Mouse (Mus musculus) hindbrain, embryonic 15.5 days (tissue): ENCODE results near the gene Btnl10. TPM values are rescaled to one million over a fixed set of nuclear protein-coding genes. Genes with fewer than 3 reads are reported as not detected.
A peak's percentile ranks its signal among the peaks of the same experiment; 100 is the strongest.
"Not testable (repeated sequence)": the region's sequence is repeated elsewhere in the genome, so short reads cannot be mapped to it uniquely, and the experiment has no call there.

Experiments
- ATAC-seq: fragments of 200-750 bp; cut with Nextera tagmentation; 2 replicates; pipeline ENCODE4 v1.8.0; 2017; ENCODE audit warnings: low read depth, moderate number of reproducible peaks, moderate TSS enrichment; ENCODE audit not compliant: low FRiP score
- H3K27ac ChIP-seq: fragments of 300-500 bp; sonication (generic); replicated peaks from 2 replicates; pipeline ENCODE4 v1.5.1; 2015; ENCODE audit warnings: mild to moderate bottlenecking, inconsistent platforms
- H3K27me3 ChIP-seq: fragments of 300-500 bp; sonication (generic); 2 replicates; pipeline ENCODE4 v1.6.1; 2015; ENCODE audit warnings: control low read depth, inconsistent platforms
- H3K36me3 ChIP-seq: fragments of 300-500 bp; sonication (generic); 2 replicates; pipeline ENCODE4 v1.6.1; 2015; ENCODE audit warnings: control low read depth, inconsistent platforms
- H3K4me1 ChIP-seq: fragments of 300-500 bp; sonication (generic); replicated peaks from 2 replicates; pipeline ENCODE4 v1.6.1; 2015; ENCODE audit warnings: control low read depth, inconsistent platforms
- H3K4me2 ChIP-seq: fragments of 300-500 bp; sonication (generic); 2 replicates; pipeline ENCODE4 v1.6.1; 2015; ENCODE audit warnings: moderate library complexity, mild to moderate bottlenecking, inconsistent platforms
- H3K4me3 ChIP-seq: fragments of 300-500 bp; sonication (generic); 2 replicates; pipeline ENCODE4 v1.5.1; 2015; ENCODE audit warnings: mild to moderate bottlenecking, inconsistent platforms
- H3K9ac ChIP-seq: fragments of 300-500 bp; sonication (generic); 2 replicates; pipeline ENCODE4 v1.6.1; 2015; ENCODE audit warnings: inconsistent platforms
- H3K9me3 ChIP-seq: fragments of 300-500 bp; sonication (generic); 2 replicates; pipeline ENCODE4 v1.6.1; 2016; ENCODE audit warnings: control low read depth, inconsistent platforms
- WGBS: fragments of 180-500 bp; shearing (Covaris S2); methylation state at CpG from one replicate; pipeline ENCODE4 v1.1.7; 2015; 5-methylcytosine and 5-hydroxymethylcytosine counted together
- polyA plus RNA-seq: library from polyadenylated mRNA; unstranded; fragments of >200 nt; fragmentation: Nextera tagmentation; extraction: Ambion mirVana; gene quantifications from 2 replicates; pipeline ENCODE4 v1.2.1, GENCODE M21; 2015

Btnl10 gene
- polyA plus RNA-seq, 1 experiment from 2014 or later, result not detected

DNA sequence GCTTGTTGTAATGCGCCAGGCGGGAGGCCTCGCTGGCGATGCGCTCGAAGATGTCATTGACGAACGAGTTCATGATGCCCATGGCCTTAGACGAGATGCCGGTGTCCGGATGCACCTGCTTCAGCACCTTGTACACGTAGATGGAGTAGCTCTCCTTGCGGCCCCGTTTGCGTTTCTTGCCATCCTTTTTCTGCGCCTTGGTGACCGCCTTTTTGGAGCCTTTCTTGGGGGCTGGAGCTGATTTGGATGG lies 36.4 kb downstream of the Btnl10 start:
- not testable (repeated sequence) for H3K27me3 ChIP-seq, H3K9me3 ChIP-seq, H3K36me3 ChIP-seq, ATAC-seq
- Histone ChIP-seq H3K9ac (peak overlapping the region; percentile 92), H3K27ac (peak overlapping the region; percentile 100), H3K4me3 (peak overlapping the region; percentile 76), H3K4me2 (peak overlapping the region; percentile 80), H3K4me1 (peaks cover 54% of the 10 kb centered on the region)
- WGBS, result 2% methylated on average over 17 of the region's 17 CpGs

DNA sequence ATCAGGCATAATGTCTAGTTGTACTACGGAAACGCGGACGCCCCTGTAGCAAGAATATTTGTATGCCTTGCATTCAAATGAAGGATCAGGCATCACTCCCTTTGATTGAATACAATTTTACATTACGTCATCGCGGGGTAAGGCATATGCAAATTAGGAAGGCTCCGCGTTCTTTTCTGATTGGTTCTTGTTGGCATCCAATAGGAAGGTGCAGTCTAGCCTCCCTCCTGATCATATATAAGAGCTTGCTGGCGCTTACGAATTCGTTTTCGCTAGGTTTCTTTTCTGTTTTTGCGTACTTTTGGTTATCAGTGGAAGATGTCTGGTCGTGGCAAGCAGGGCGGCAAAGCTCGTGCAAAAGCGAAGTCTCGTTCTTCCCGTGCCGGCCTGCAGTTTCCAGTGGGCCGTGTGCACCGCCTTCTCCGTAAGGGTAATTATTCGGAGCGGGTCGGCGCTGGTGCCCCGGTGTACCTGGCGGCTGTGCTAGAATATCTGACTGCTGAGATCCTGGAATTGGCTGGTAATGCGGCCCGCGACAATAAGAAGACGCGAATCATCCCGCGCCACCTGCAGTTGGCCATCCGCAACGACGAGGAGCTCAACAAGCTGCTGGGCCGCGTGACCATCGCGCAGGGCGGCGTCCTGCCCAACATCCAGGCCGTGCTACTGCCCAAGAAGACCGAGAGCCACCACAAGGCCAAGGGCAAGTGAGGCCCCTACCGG lies 36.9 kb downstream of the Btnl10 start, which contains the start of the genes Hist3h2a and Trim17:
Hist3h2a (plus strand) TSS at position 266 of the 723 bp plus-strand sequence.
Trim17 (plus strand) TSS at position 266 of the 723 bp plus-strand sequence.
- WGBS, result under 1% methylated on average over 49 of the region's 49 CpGs
- H3K4me3 ChIP-seq, result peak within 1 kb of the TSS; percentile 76
- H3K4me1 ChIP-seq, result peaks cover 59% of the 10 kb centered on the region
- ATAC-seq, result peak; percentile 93
- peak within 1 kb of the TSS; percentile 100 for H3K27ac ChIP-seq
- H3K4me2 ChIP-seq, result peak within 1 kb of the TSS; percentile 80
- no peaks in the 10 kb centered on the region for H3K27me3 ChIP-seq
- peak within 1 kb of the TSS; percentile 92 for H3K9ac ChIP-seq
- no peaks in the 10 kb centered on the region for H3K36me3 ChIP-seq
- no peaks in the 10 kb centered on the region for H3K9me3 ChIP-seq

DNA sequence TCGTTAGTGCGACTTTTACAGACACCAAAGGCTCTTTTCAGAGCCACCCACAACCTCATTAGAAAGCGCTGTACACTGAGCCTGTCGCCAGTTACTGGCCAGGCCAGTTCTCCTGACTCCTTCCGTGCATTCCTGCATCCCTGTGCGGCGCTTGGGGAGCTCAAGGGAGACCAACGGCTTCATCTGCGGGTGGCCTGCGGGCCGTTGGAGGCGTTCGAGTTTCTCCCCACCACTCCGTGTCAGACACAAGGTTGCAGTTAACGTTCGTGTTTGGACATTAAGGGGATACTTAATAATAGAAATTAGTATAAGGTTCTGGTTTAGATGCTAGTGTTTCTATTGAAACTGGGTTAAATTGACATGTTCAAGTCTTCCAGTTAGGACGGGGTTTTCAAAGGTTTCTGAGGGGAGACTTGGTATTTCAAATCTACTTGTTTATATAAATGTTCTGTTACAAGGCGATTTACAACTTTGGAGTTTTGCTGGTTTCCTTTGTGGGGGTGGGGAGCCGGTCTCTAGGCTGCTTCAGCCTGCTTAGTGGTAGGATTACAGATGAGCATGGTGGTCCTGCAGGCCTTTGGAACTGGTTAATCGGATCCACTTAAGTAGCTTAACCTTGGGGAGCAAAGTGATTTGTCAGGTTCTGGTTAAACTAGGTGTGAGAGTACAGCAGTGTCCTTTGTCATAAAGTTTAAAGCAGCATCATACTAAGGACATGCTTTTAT lies 37.6 kb downstream of the Btnl10 start:
- H3K9me3 ChIP-seq, result no peaks in the 10 kb centered on the region
- H3K27ac ChIP-seq, result peak overlapping the region; percentile 100
- WGBS, result under 1% methylated on average over 20 of the region's 20 CpGs
- peak overlapping the region; percentile 92 for H3K9ac ChIP-seq
- H3K4me2 ChIP-seq, result peak overlapping the region; percentile 80
- no peaks in the 10 kb centered on the region for H3K27me3 ChIP-seq
- ATAC-seq, result 0 out of 2 replicates have a peak, but pooled peaks have one; percentile 14
- H3K4me3 ChIP-seq, result peak overlapping the region; percentile 76
- H3K36me3 ChIP-seq, result no peaks in the 10 kb centered on the region
- peaks cover 62% of the 10 kb centered on the region for H3K4me1 ChIP-seq

DNA sequence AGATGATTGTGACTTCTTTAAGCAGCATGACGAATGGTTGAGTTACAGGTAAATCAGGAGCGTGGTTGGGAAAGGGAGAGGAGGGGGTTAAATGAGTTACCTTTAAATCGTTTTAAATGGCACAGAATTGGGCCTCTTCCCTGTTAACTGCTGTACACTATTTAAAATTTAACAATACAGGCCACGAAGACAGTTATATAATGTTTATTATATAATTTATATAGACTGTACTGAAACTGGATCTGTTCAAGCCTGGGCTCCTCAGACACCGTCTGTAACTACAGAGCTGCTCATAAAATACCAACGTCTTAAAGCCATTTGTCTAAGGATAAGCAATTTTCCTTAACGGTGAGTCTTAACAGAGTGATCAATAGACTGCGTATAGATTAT lies 38.2 kb downstream of the Btnl10 start:
- Histone ChIP-seq H3K4me2 (peak overlapping the region; percentile 80), H3K9ac (peak overlapping the region; percentile 92), H3K36me3 (no peaks in the 10 kb centered on the region), H3K4me1 (peaks cover 59% of the 10 kb centered on the region), H3K27me3 (no peaks in the 10 kb centered on the region), H3K9me3 (no peaks in the 10 kb centered on the region), H3K4me3 (peak overlapping the region; percentile 76), H3K27ac (peak overlapping the region; percentile 100)
- no peak for ATAC-seq
- 21% methylated on average over 8 of the region's 8 CpGs for WGBS

DNA sequence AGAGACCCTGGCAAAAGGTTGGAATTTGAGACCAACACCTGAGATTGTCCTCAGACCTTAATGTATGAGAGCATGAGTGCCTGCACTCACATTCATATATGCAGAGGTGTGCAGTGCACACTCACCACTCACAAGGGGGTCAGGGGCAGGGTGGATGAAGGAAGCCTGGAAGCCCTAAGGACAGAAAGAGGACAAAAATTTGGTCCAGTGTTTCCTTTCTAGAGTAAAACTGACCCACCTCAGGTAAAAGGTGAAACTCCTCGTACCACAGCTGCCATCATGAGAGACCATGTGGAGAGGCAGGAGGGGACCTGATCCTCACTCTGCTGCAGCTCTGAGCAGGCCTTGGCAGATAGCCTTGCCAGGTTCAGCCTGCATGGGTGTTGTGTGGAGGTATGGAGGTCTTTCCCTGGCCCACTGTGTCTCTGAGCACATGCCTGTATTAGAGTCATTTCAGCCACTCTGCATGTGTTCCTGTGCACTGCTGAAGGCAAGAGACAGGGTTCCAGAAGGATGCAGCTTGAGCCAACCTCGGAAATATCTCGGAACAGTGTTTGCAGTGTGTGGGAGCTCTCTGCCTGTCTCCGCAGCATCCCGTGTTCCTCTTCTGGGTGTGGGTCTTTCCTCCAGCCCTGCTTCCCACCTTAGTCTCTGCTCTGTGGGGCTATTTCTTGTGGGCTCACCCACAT lies 39.7 kb downstream of the Btnl10 start:
- Histone ChIP-seq H3K27me3 (no peaks in the 10 kb centered on the region), H3K27ac (no peak overlapping the region), H3K9me3 (no peaks in the 10 kb centered on the region), H3K4me3 (peak overlapping the region; percentile 76), H3K4me2 (peak overlapping the region; percentile 80), H3K4me1 (peaks cover 44% of the 10 kb centered on the region), H3K36me3 (no peaks in the 10 kb centered on the region), H3K9ac (peak overlapping the region; percentile 92)
- WGBS, result 79% methylated on average over 5 of the region's 5 CpGs
- ATAC-seq, result no peak

DNA sequence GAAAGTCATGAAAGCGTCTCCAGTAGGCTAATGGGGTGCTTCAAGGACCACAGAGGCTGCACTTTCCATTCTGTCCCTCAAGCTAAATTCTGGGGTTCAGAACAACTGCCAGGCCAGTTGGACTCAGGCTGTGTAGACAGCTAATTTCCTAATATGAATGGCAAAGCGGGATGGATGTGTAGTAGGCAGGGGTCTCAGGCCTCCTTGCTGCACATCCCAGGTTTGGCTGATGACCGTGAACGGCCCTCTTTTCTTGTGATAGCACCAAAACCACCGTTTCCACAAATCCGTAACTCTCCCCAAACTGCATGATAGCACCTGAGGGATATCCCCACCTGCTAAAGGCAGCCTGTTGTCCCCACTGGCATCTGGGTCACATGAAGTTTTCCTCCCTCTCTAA lies 40.8 kb downstream of the Btnl10 start:
- H3K27me3 ChIP-seq, result no peaks in the 10 kb centered on the region
- peaks cover 39% of the 10 kb centered on the region for H3K4me1 ChIP-seq
- no peaks in the 10 kb centered on the region for H3K36me3 ChIP-seq
- no peak for ATAC-seq
- H3K4me3 ChIP-seq, result no peak overlapping the region
- H3K9me3 ChIP-seq, result no peaks in the 10 kb centered on the region
- WGBS, result 87% methylated on average over 6 of the region's 6 CpGs
- H3K9ac ChIP-seq, result no peak overlapping the region
- peak overlapping the region; percentile 80 for H3K4me2 ChIP-seq
- H3K27ac ChIP-seq, result no peak overlapping the region

DNA sequence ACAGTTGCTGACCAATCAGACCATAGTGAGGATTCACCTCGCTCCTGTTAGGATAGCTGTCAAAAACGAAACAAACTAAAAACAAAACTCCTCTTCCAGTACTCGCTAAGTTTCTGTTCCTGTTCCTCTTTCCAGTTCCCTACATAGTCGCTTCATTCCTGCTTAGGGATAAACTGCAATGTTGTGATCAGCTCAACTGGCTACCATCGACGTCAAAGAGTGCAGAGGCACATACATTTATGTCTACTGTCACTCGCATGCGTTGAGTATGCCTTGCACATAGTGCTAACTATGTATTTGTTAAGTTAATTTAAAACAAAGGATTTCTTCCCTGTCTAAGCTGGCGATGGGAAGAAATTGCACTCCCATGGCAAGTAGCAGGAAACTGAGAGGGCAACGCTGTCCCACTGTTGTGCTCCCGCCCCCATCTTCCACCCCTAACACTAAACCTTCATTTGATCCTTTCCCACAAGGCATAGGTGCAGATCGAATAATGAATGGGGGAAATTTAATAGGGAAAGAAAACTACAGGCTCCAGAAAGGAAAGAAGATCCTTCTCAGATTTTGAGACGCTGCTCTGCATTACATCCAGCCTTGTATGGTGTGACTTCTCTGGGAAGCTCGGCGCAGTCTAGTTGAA lies 41.6 kb downstream of the Btnl10 start:
- no peaks in the 10 kb centered on the region for H3K9me3 ChIP-seq
- ATAC-seq, result no peak
- peak overlapping the region; percentile 87 for H3K27ac ChIP-seq
- H3K9ac ChIP-seq, result peak overlapping the region; percentile 70; the same call in 1 of the 2 replicates
- H3K4me2 ChIP-seq, result peak overlapping the region; percentile 80
- H3K4me3 ChIP-seq, result peak overlapping the region; percentile 55
- WGBS, result 33% methylated on average over 15 of the region's 15 CpGs
- H3K36me3 ChIP-seq, result no peaks in the 10 kb centered on the region
- H3K27me3 ChIP-seq, result no peaks in the 10 kb centered on the region
- H3K4me1 ChIP-seq, result peaks cover 39% of the 10 kb centered on the region

DNA sequence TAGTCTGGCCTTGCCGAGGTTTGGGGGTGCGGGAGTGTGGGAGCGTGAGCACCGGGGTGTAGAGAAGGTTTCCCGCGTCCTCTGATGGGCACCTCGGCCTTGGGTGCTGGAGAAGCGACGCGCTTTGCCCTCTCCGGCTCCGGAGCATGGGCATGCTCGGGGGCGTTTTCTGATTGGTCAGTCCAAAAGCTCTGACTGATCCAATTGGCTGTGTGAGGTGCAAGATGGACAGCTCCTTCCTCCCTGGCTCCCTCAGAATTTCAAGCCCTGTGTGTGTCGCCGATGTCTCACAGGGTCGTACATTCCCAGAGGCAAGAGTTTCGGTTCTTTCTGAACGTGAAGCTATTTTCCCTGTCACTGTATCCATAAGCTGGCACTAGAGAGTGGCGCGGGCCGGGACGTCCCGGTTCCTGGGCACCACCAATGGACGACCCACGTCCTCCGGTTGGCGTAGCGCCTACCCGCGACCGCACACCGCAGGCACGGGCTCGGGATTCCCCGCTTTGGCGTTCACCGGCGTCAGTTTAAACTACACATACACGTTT lies 42.3 kb downstream of the Btnl10 start:
- peak overlapping the region; percentile 55 for H3K4me3 ChIP-seq
- H3K27me3 ChIP-seq, result no peaks in the 10 kb centered on the region
- peak overlapping the region; percentile 87 for H3K27ac ChIP-seq
- no peaks in the 10 kb centered on the region for H3K9me3 ChIP-seq
- H3K36me3 ChIP-seq, result no peaks in the 10 kb centered on the region
- peak overlapping the region; percentile 80 for H3K4me2 ChIP-seq
- peak; percentile 91 for ATAC-seq
- peak overlapping the region; percentile 70 for H3K9ac ChIP-seq
- H3K4me1 ChIP-seq, result peaks cover 39% of the 10 kb centered on the region
- 4% methylated on average over 40 of the region's 40 CpGs for WGBS

DNA sequence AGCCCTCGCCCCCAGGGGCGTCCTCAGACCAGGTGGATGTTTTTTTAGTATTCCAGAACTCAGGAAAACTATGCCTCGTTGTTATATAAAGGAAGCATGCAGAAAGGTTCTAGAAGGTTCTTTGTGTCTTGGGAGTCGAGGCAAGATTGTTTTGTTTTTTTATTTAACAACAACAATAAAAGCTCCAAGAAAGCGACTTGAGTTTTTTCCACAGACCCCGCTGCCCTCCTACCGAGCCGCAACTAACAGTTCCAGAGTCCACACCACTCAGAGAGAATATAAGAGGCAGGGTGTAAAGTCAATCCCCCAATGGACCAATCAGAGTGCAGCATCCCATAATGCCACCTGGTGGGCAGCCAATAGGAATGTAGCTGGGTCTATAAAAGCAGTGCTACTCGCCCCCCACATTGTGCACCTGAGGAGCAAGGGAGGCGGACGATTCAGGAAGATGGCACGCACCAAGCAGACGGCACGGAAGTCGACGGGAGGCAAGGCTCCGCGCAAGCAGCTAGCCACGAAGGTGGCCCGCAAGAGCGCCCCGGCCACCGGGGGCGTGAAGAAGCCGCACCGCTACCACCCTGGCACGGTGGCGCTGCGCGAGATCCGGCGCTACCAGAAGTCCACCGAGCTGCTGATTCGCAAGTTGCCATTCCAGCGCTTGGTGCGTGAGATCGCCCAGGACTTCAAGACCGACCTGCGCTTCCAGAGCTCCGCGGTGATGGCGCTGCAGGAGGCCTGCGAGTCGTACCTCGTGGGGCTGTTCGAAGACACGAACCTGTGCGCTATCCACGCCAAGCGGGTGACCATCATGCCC lies 43.9 kb downstream of the Btnl10 start:
- WGBS, result 63% methylated on average over 50 of the region's 50 CpGs
- Histone ChIP-seq H3K27ac (no peak overlapping the region), H3K27me3 (no peaks in the 10 kb centered on the region), H3K4me1 (peaks cover 35% of the 10 kb centered on the region), H3K36me3 (no peaks in the 10 kb centered on the region), H3K4me2 (no peak overlapping the region), H3K4me3 (no peak overlapping the region), H3K9ac (no peak overlapping the region), H3K9me3 (no peaks in the 10 kb centered on the region)
- no peak for ATAC-seq

DNA sequence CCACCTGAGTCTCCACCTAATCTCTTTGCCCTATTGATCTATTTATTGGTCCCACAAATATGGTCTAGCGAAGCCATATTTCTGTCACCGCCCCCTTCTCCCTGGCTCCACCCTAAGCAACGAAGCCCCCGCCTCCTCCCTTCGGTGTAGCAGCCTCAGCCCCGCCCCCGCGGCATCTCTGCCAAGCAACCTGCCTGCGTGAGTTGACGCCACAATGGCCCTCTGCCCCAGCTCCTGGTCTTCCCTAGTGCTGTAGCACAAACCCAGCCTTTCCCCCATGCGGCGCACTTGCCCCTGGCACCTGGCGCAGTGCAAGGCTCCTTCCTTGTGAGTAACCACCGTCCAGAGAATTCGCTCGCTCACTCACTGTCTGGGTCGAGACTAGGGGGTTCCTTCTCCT lies 45.8 kb downstream of the Btnl10 start:
- 35% methylated on average over 17 of the region's 17 CpGs for WGBS
- H3K27me3 ChIP-seq, result no peaks in the 10 kb centered on the region
- no peak for ATAC-seq
- no peaks in the 10 kb centered on the region for H3K36me3 ChIP-seq
- no peak overlapping the region for H3K9ac ChIP-seq
- no peak overlapping the region for H3K4me3 ChIP-seq
- no peak overlapping the region for H3K27ac ChIP-seq
- peaks cover 15% of the 10 kb centered on the region for H3K4me1 ChIP-seq
- H3K4me2 ChIP-seq, result 0 out of 2 replicates have a peak overlapping the region, but pooled peaks have one; percentile 29
- H3K9me3 ChIP-seq, result no peaks in the 10 kb centered on the region

DNA sequence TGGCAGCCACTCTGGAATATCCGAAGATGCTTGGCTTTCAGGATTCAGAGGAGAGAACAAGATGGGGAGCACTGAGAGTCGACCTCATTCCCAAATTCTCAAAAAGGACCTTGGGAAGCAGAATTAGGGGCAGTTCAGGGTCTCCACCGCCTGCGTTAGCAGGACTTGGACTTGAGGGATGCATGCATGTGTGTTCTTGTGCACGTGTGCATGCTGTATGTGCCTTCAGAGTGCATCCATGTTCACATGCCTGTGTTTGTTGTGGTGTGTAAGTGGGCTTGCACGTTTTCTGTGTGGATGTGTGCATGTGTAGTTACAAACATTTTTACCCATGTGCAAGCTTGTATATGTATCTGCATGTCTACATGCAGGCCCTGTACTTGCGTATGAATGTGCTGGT lies 46.5 kb downstream of the Btnl10 start:
- no peak overlapping the region for H3K4me2 ChIP-seq
- H3K27me3 ChIP-seq, result no peaks in the 10 kb centered on the region
- H3K4me1 ChIP-seq, result peaks cover 9% of the 10 kb centered on the region
- H3K9me3 ChIP-seq, result no peaks in the 10 kb centered on the region
- H3K27ac ChIP-seq, result no peak overlapping the region
- ATAC-seq, result no peak
- H3K36me3 ChIP-seq, result no peaks in the 10 kb centered on the region
- WGBS, result 86% methylated on average over 7 of the region's 7 CpGs
- H3K4me3 ChIP-seq, result no peak overlapping the region
- no peak overlapping the region for H3K9ac ChIP-seq
